Comparison of ENCODE assay signal across 14 mouse cellular contexts in the genomic region with DNA sequence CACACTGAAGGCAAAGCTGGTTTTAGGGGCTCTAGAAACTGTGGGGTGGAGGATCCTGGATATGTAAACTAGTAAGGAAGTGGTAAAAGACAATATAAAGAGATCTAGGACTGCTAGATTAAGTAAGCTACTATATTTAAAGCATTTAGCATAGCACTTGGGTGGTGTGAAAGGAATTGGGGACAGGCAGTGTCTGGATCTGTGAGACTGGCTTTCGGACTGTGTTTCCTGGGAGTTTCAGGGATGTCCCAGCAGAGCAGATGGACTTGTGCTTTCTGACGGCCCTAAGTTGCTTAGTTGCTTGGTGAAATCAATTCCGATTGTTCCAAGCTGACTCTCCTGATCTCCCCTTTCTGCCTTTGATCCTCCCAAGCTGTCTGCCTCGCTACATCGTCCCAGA. TPM values are rescaled to one million over a fixed set of nuclear protein-coding genes. Genes with fewer than 3 reads are reported as not detected.
DNase-seq lines count a peak whose midpoint lies in the region; ATAC-seq and TF ChIP-seq lines count a peak whose summit lies in the region.
"Had no signal": no experiment of that assay in that cellular context is flagged by ENCODE, and none has a peak within 500 bp of the region (broad histone marks: within the 10 kb centered on the region; RNA-seq: fewer than 3 reads in every experiment).

No protein-coding gene starts in this region.

- H3K27ac ChIP-seq in embryonic facial prominence, embryonic 10.5 days (replicated peaks), result peak overlapping the region; percentile 68
- peak overlapping the region; percentile 81 for H3K27ac ChIP-seq in forebrain, embryonic 13.5 days
- H3K27ac ChIP-seq in hindbrain, postnatal 0 days, result no peak overlapping the region
- H3K27ac ChIP-seq in midbrain, embryonic 13.5 days, result peak overlapping the region; percentile 69; the same call in 1 of the 2 replicates

- peaks cover 75% of the 10 kb centered on the region for H3K4me1 ChIP-seq in embryonic facial prominence, embryonic 10.5 days
- peaks cover 68% of the 10 kb centered on the region for H3K4me1 ChIP-seq in forebrain, embryonic 13.5 days
- H3K4me1 ChIP-seq in hindbrain, postnatal 0 days (ENCODE audit: insufficient read depth, low read length), result peaks cover 23% of the 10 kb centered on the region
- H3K4me1 ChIP-seq in midbrain, embryonic 13.5 days (replicated peaks), result peaks cover 71% of the 10 kb centered on the region

- H3K9ac ChIP-seq in forebrain, embryonic 13.5 days, result peak overlapping the region; percentile 88
- H3K9ac ChIP-seq in hindbrain, postnatal 0 days (replicated peaks; ENCODE audit: low read length), result peak overlapping the region; percentile 4; the same call in 1 of the 2 replicates
- peak overlapping the region; percentile 61 for H3K9ac ChIP-seq in midbrain, embryonic 13.5 days (replicated peaks)
- H3K9ac ChIP-seq: heart, embryonic 12.5 days had no signal

- no peaks in the 10 kb centered on the region for H3K9me3 ChIP-seq in embryonic facial prominence, embryonic 10.5 days
- H3K9me3 ChIP-seq in forebrain, embryonic 13.5 days (replicated peaks), result no peaks in the 10 kb centered on the region
- no peaks in the 10 kb centered on the region for H3K9me3 ChIP-seq in hindbrain, postnatal 0 days (ENCODE audit: low read length)
- no peaks in the 10 kb centered on the region for H3K9me3 ChIP-seq in midbrain, embryonic 13.5 days
- H3K9me3 ChIP-seq: G1E; heart, embryonic 12.5 days had no signal

- peak overlapping the region; percentile 93 for H3K4me2 ChIP-seq in forebrain, embryonic 13.5 days
- H3K4me2 ChIP-seq in hindbrain, postnatal 0 days (ENCODE audit: low read depth, low read length), result peak overlapping the region; percentile 88
- H3K4me2 ChIP-seq in midbrain, embryonic 13.5 days (replicated peaks), result peak overlapping the region; percentile 97
- H3K4me2 ChIP-seq: heart, embryonic 12.5 days; lung, embryonic 14.5 days had no signal

- DNase-seq in embryonic facial prominence, embryonic 10.5 days (ENCODE audit: low spot score), result no peak
- no peak for DNase-seq in hindbrain, postnatal 0 days (ENCODE audit: low spot score)
- DNase-seq in kidney, postnatal 36 days, result no peak
- DNase-seq in embryo, embryonic 11 days, result no peak
- DNase-seq in natural killer cell, adult 2 months (ENCODE audit: low spot score in 2 of 2), result no peak
- DNase-seq: cerebellum, adult 8-10 months; lung, embryonic 14.5 days; thymus, adult 2 months had no signal

- ATAC-seq in forebrain, embryonic 13.5 days, result no peak
- no peak for ATAC-seq in hindbrain, postnatal 0 days
- no peak for ATAC-seq in midbrain, embryonic 13.5 days
- no peak for ATAC-seq in monocyte, adult 5-6 weeks (replicated peaks; ENCODE audit: insufficient number of reproducible peaks, low FRiP score, low TSS enrichment, poor library complexity, severe bottlenecking)

- peaks cover 74% of the 10 kb centered on the region for H3K36me3 ChIP-seq in embryonic facial prominence, embryonic 10.5 days (replicated peaks)
- H3K36me3 ChIP-seq in forebrain, embryonic 13.5 days (ENCODE audit: poor library complexity, severe bottlenecking), result peaks cover 53% of the 10 kb centered on the region
- no peaks in the 10 kb centered on the region for H3K36me3 ChIP-seq in hindbrain, postnatal 0 days (ENCODE audit: insufficient read depth, low read length)
- H3K36me3 ChIP-seq in midbrain, embryonic 13.5 days, result peaks cover 36% of the 10 kb centered on the region
- H3K36me3 ChIP-seq: G1E; heart, embryonic 12.5 days had no signal

- H3K27me3 ChIP-seq in embryonic facial prominence, embryonic 10.5 days (replicated peaks; ENCODE audit: low read depth, poor library complexity, severe bottlenecking), result no peaks in the 10 kb centered on the region
- no peaks in the 10 kb centered on the region for H3K27me3 ChIP-seq in forebrain, embryonic 13.5 days
- no peaks in the 10 kb centered on the region for H3K27me3 ChIP-seq in hindbrain, postnatal 0 days (ENCODE audit: insufficient read depth, low read length)
- no peaks in the 10 kb centered on the region for H3K27me3 ChIP-seq in midbrain, embryonic 13.5 days

- no peak for TF ChIP-seq CTCF in hindbrain, postnatal 0 days (IDR thresholded peaks at IDR 0.05; ENCODE audit: low read depth)

- H3K4me3 ChIP-seq in embryonic facial prominence, embryonic 10.5 days, result peak overlapping the region; percentile 71
- H3K4me3 ChIP-seq in forebrain, embryonic 13.5 days, result peak overlapping the region; percentile 67
- H3K4me3 ChIP-seq in hindbrain, postnatal 0 days (ENCODE audit: low read length), result no peak overlapping the region
- H3K4me3 ChIP-seq in midbrain, embryonic 13.5 days (replicated peaks), result peak overlapping the region; percentile 72
- H3K4me3 ChIP-seq: heart, embryonic 12.5 days had no signal

- 61% methylated on average over 5 of the region's 5 CpGs for WGBS in embryonic facial prominence, embryonic 10.5 days
- 15% methylated on average over 5 of the region's 5 CpGs for WGBS in forebrain, embryonic 13.5 days
- WGBS in hindbrain, postnatal 0 days, result 46% methylated on average over 5 of the region's 5 CpGs
- 12% methylated on average over 5 of the region's 5 CpGs for WGBS in midbrain, embryonic 13.5 days

RNA-seq across cellular contexts. Expression of gene Igsf9, which starts 5.1 kb away (rescaled TPM):
- 92.8 and 95.9 TPM in 2 replicates for polyA plus RNA-seq in embryonic facial prominence, embryonic 10.5 days (2016; fragmentation: Nextera tagmentation; extraction: Ambion mirVana)
- 78.7 and 90.7 TPM in 2 replicates for polyA plus RNA-seq in forebrain, embryonic 13.5 days (2015; fragmentation: Nextera tagmentation; extraction: Ambion mirVana)
- 17.9 and 33.0 TPM in 2 replicates for total RNA-seq in hindbrain, postnatal 0 days (2014; rRNA removed)
- polyA plus RNA-seq in hindbrain, postnatal 0 days (2015; fragmentation: Nextera tagmentation; extraction: Ambion mirVana), result 10.5 and 13.5 TPM in 2 replicates
- polyA plus RNA-seq in midbrain, embryonic 13.5 days (2015; fragmentation: Nextera tagmentation; extraction: Ambion mirVana), result 89.0 and 94.9 TPM in 2 replicates
- 1.1 to 6.0 TPM (median 1.2 TPM) in 3 replicates for total RNA-seq in monocyte, adult 5-6 weeks (2017)
- polyA plus RNA-seq: G1E had no signal

RNA-seq across cellular contexts. Expression of gene Slamf9, which starts 11.5 kb away (rescaled TPM):
- polyA plus RNA-seq in embryonic facial prominence, embryonic 10.5 days (2016; fragmentation: Nextera tagmentation; extraction: Ambion mirVana), result not detected in 2 replicates
- 0.21 and 0.23 TPM in 2 replicates for polyA plus RNA-seq in forebrain, embryonic 13.5 days (2015; fragmentation: Nextera tagmentation; extraction: Ambion mirVana)
- total RNA-seq in hindbrain, postnatal 0 days (2014; rRNA removed), result not detected in 2 replicates
- polyA plus RNA-seq in hindbrain, postnatal 0 days (2015; fragmentation: Nextera tagmentation; extraction: Ambion mirVana), result 0.39 and 0.49 TPM in 2 replicates
- 0.31 TPM in 1 of 2 replicates, not detected in the other for polyA plus RNA-seq in midbrain, embryonic 13.5 days (2015; fragmentation: Nextera tagmentation; extraction: Ambion mirVana)
- total RNA-seq in monocyte, adult 5-6 weeks (2017), result 17.0 to 25.6 TPM (median 21.4 TPM) in 3 replicates
- total RNA-seq: G1E; megakaryocyte-erythroid progenitor cell, adult 5-6 weeks had no signal
- polyA plus RNA-seq: G1E had no signal

RNA-seq across cellular contexts. Expression of gene Tagln2, which starts 13.2 kb away (rescaled TPM):
- 75.1 and 82.5 TPM in 2 replicates for polyA plus RNA-seq in embryonic facial prominence, embryonic 10.5 days (2016; fragmentation: Nextera tagmentation; extraction: Ambion mirVana)
- polyA plus RNA-seq in forebrain, embryonic 13.5 days (2015; fragmentation: Nextera tagmentation; extraction: Ambion mirVana), result 52.9 and 55.8 TPM in 2 replicates
- 45.1 and 70.2 TPM in 2 replicates for total RNA-seq in hindbrain, postnatal 0 days (2014; rRNA removed)
- polyA plus RNA-seq in hindbrain, postnatal 0 days (2015; fragmentation: Nextera tagmentation; extraction: Ambion mirVana), result 59.2 and 61.6 TPM in 2 replicates
- 44.0 and 49.9 TPM in 2 replicates for polyA plus RNA-seq in midbrain, embryonic 13.5 days (2015; fragmentation: Nextera tagmentation; extraction: Ambion mirVana)
- 185 to 298 TPM (median 202 TPM) in 3 replicates for total RNA-seq in monocyte, adult 5-6 weeks (2017)

RNA-seq across cellular contexts. Expression of gene Cfap45, which starts 34.0 kb away (rescaled TPM):
- 1.3 TPM in 2 replicates for polyA plus RNA-seq in embryonic facial prominence, embryonic 10.5 days (2016; fragmentation: Nextera tagmentation; extraction: Ambion mirVana)
- polyA plus RNA-seq in forebrain, embryonic 13.5 days (2015; fragmentation: Nextera tagmentation; extraction: Ambion mirVana), result 1.4 and 2.2 TPM in 2 replicates
- total RNA-seq in hindbrain, postnatal 0 days (2014; rRNA removed), result 1.0 and 1.2 TPM in 2 replicates
- 3.7 and 4.5 TPM in 2 replicates for polyA plus RNA-seq in hindbrain, postnatal 0 days (2015; fragmentation: Nextera tagmentation; extraction: Ambion mirVana)
- polyA plus RNA-seq in midbrain, embryonic 13.5 days (2015; fragmentation: Nextera tagmentation; extraction: Ambion mirVana), result 1.9 and 2.0 TPM in 2 replicates
- total RNA-seq in monocyte, adult 5-6 weeks (2017), result 7.5 TPM in 1 of 3 replicates, not detected in the others
- polyA plus RNA-seq: G1E had no signal

Comparison
In these comparisons a context has a peak if more than half of its experiments do, and no peak if none do; other contexts are left out.
1. H3K9ac ChIP-seq: peak in every context shown above with its lines; median percentile 88 in forebrain, embryonic 13.5 days; 61 in midbrain, embryonic 13.5 days; 4 in hindbrain, postnatal 0 days.